In genomic region chr3:83769036-83769410, GRCm38 (mm10) we compare ENCODE assay signal across 11 mouse cellular contexts. TPM values are rescaled to one million over a fixed set of nuclear protein-coding genes. Genes with fewer than 3 reads are reported as not detected.
DNase-seq lines count a peak whose midpoint lies in the region; ATAC-seq and TF ChIP-seq lines count a peak whose summit lies in the region.
"Had no signal": no experiment of that assay in that cellular context is flagged by ENCODE, and none has a peak within 500 bp of the region (broad histone marks: within the 10 kb centered on the region; RNA-seq: fewer than 3 reads in every experiment).

No protein-coding gene starts in this region.

- peak; percentile 28 for TF ChIP-seq CTCF in intestine, postnatal 0 days (IDR thresholded peaks at IDR 0.05; ENCODE audit: low read depth)

- no peaks in the 10 kb centered on the region for H3K9me3 ChIP-seq in forebrain, embryonic 10.5 days
- H3K9me3 ChIP-seq in intestine, postnatal 0 days (ENCODE audit: control insufficient read depth), result no peaks in the 10 kb centered on the region
- H3K9me3 ChIP-seq in neural tube, embryonic 15.5 days (replicated peaks), result no peaks in the 10 kb centered on the region

- no peak for ATAC-seq in intestine, postnatal 0 days
- ATAC-seq in neural tube, embryonic 15.5 days (ENCODE audit: low FRiP score), result no peak

- peaks cover 51% of the 10 kb centered on the region for H3K36me3 ChIP-seq in forebrain, embryonic 10.5 days (replicated peaks)
- no peaks in the 10 kb centered on the region for H3K36me3 ChIP-seq in intestine, postnatal 0 days (ENCODE audit: control insufficient read depth, insufficient read depth)
- peaks cover 3% of the 10 kb centered on the region; the same call in 1 of the 2 replicates for H3K36me3 ChIP-seq in neural tube, embryonic 15.5 days

- no peak overlapping the region for H3K4me2 ChIP-seq in intestine, postnatal 0 days (replicated peaks; ENCODE audit: low read depth)
- peak overlapping the region; percentile 98 for H3K4me2 ChIP-seq in neural tube, embryonic 15.5 days

- H3K4me3 ChIP-seq in forebrain, embryonic 10.5 days, result peak overlapping the region; percentile 75
- H3K4me3 ChIP-seq in intestine, postnatal 0 days (ENCODE audit: low read depth, low read length), result no peak overlapping the region
- peak overlapping the region; percentile 17 for H3K4me3 ChIP-seq in neural tube, embryonic 15.5 days (replicated peaks)

- WGBS in forebrain, embryonic 10.5 days, result 10% methylated on average over 10 of the region's 10 CpGs
- 45% methylated on average over 10 of the region's 10 CpGs for WGBS in intestine, postnatal 0 days
- 9% methylated on average over 10 of the region's 10 CpGs for WGBS in neural tube, embryonic 15.5 days

- peak overlapping the region; percentile 96 for H3K27ac ChIP-seq in forebrain, embryonic 10.5 days
- no peak overlapping the region for H3K27ac ChIP-seq in intestine, postnatal 0 days (ENCODE audit: low read depth, low read length)
- no peak overlapping the region for H3K27ac ChIP-seq in neural tube, embryonic 15.5 days (replicated peaks)

- H3K27me3 ChIP-seq in forebrain, embryonic 10.5 days (ENCODE audit: poor library complexity, severe bottlenecking), result peaks cover 10% of the 10 kb centered on the region
- H3K27me3 ChIP-seq in intestine, postnatal 0 days (replicated peaks; ENCODE audit: control insufficient read depth, insufficient read depth, low read length), result peaks cover 42% of the 10 kb centered on the region
- H3K27me3 ChIP-seq in neural tube, embryonic 15.5 days (replicated peaks), result 0 out of 2 replicates have a peak, but pooled peaks cover 3% of the 10 kb centered on the region

- H3K9ac ChIP-seq in intestine, postnatal 0 days (ENCODE audit: low read depth, low read length), result no peak overlapping the region
- peak overlapping the region; percentile 26; the same call in 1 of the 2 replicates for H3K9ac ChIP-seq in neural tube, embryonic 15.5 days (replicated peaks)

- H3K4me1 ChIP-seq in forebrain, embryonic 10.5 days, result peaks cover 57% of the 10 kb centered on the region
- no peaks in the 10 kb centered on the region; the same call in 1 of the 2 replicates for H3K4me1 ChIP-seq in intestine, postnatal 0 days (replicated peaks; ENCODE audit: control insufficient read depth, insufficient read depth, low read length)
- peaks cover 43% of the 10 kb centered on the region for H3K4me1 ChIP-seq in neural tube, embryonic 15.5 days

- peak; percentile 35 for DNase-seq in kidney, postnatal 10 days
- no peak for DNase-seq in kidney, postnatal 14 days
- peak; percentile 63 for DNase-seq in forebrain, embryonic 10.5 days (ENCODE audit: extremely low spot score, low spot score)
- no peak for DNase-seq in adrenal gland, postnatal 25 days
- DNase-seq in urinary bladder, postnatal 14 days (ENCODE audit: low spot score), result no peak
- DNase-seq in frontal cortex, postnatal 10 days (ENCODE audit: low spot score in 2 of 2), result no peak
- DNase-seq: cerebellum, postnatal 36 days; kidney, adult 8-10 months; lung, postnatal 14 days had no signal

RNA-seq across cellular contexts. Expression of gene Sfrp2, which starts 2.9 kb away (rescaled TPM):
- 121 and 132 TPM in 2 replicates for polyA plus RNA-seq in forebrain, embryonic 10.5 days (2016; fragmentation: Nextera tagmentation; extraction: Ambion mirVana)
- 15.8 and 20.7 TPM in 2 replicates for polyA plus RNA-seq in intestine, postnatal 0 days (2015; fragmentation: Nextera tagmentation; extraction: Ambion mirVana)
- 70.1 and 71.1 TPM in 2 replicates for polyA plus RNA-seq in neural tube, embryonic 15.5 days (2015; fragmentation: Nextera tagmentation; extraction: Ambion mirVana)
- 2.5 and 7.1 TPM in 2 replicates for total RNA-seq in adrenal gland, postnatal 25 days (2021)

Comparison
In these comparisons a context has a peak if more than half of its experiments do, and no peak if none do; other contexts are left out.
1. DNase-seq: peak in kidney, postnatal 10 days (single experiment) and forebrain, embryonic 10.5 days (single experiment); none in kidney, postnatal 14 days (single experiment), adrenal gland, postnatal 25 days (single experiment), urinary bladder, postnatal 14 days (single experiment) and frontal cortex, postnatal 10 days (0 of 2).